Mouse (Mus musculus): Measurements from ENCODE around the gene Aes.

Aes gene

DNA sequence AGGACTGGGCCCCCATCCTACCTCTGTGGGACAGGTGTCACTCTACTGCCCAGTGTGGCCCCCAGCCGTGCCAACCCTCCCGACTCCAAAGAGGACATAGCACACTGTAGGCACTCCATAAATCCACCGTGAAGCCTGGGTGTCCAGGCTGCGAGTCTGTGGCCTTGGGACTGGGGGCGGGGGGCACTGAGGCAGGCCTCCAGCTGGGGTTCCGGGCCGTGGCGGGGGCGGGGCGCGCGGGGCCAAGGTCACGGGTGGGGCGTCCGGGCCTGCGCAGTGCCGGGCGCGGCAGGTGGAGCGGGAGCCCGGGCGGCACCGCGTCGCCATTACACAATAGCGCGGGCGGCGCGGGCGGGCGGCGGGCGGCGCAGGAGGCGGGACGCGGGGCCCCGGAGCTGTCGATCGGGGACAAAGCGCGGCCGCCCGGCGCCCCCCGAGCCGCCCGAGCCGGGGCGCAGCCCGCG, at the start of gene Aes:
Aes (plus strand) TSS at position 326 of the 464 bp plus-strand sequence.
- DNase-seq (ENCODE audit: low read depth, low spot score), result no peak

DNA sequence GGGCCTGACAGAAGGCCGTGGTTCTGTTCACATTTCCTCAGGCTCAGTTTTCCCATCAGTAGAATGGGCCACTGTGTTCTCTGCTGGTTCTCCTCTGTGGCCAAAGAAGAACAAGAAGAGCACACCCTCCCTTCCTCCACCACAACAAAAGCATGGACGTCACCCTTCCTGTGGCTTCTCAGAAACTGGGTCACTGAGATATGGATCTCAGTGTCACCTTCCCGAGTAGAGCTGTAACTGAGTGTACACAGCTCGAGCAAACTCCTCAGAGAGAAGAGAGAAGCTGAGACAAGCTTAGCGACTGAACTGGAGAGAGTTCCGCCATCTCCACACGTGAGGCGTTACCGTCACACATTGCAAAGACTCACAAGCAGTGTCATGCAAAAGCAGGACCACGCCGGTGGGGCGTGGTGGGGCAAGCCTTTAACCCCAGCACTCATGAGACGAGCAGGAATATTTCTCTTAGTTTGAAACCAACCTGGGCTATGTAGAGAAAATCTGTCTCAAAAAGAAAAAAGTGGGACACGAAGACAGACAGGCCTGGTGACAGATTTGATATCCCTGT, 49.0 kb upstream of the Aes start:
- no peak for DNase-seq (ENCODE audit: low read depth, low spot score)

DNA sequence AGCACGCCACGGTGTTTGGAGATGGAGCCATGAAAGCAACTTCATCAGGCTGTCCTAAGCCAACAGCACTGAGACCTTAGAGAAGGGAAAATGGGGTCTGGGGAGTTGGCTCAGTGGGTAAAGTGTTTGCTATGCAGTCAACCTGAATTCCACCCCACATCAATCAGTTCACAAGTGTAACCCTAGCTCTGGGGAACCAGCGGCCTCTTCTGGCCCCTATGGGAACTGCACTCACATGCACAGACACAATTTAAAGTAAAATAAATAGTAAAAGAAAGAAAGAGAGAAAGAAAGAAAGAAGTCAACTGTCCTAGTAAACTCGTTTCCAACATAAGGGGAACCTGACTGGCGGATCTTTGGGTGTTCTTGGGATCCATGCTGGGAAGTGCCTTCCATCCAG, 45.5 kb upstream of the Aes start:
- DNase-seq (ENCODE audit: low read depth, low spot score), result no peak

DNA sequence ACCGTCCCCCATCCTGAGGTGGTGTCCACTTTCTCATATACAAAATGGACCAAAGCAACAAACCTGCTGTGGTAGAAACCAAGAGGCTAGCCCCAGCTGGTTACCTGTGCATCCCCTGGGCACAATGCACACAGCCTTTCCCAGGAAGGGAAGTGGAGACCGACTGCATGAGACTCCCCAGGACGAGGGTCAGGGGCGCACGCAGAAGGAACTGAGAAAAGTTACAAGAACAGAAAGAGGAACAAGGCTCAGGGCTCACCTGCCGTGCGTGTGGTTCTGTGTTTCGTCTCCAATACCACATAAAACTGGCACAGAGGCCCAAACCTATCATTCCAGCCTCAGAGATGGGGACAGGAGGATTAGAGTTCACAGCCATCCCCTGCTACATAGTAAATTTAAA, 42.1 kb upstream of the Aes start:
- no peak for DNase-seq (ENCODE audit: low read depth, low spot score)

DNA sequence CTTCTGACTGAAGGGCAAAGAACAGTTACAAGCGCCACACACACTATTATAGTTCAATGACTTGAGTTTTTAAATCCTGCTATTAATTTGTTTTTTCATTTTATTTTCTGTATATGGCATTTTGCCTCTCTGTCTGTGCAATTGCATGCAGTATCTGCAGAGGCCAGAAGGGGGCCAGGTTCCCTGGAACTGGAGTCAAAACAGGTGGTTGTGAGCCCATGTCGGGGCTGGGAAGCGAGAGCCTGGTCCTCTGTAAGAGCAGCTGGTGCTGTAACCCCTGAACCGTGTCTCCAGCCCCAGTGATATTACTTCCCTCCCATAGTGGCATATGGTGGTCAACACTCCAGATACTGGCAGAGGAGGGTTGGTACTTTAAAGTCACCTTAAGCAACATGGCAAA, 40.7 kb upstream of the Aes start:
- peak; percentile 76 for DNase-seq (ENCODE audit: low read depth, low spot score)

DNA sequence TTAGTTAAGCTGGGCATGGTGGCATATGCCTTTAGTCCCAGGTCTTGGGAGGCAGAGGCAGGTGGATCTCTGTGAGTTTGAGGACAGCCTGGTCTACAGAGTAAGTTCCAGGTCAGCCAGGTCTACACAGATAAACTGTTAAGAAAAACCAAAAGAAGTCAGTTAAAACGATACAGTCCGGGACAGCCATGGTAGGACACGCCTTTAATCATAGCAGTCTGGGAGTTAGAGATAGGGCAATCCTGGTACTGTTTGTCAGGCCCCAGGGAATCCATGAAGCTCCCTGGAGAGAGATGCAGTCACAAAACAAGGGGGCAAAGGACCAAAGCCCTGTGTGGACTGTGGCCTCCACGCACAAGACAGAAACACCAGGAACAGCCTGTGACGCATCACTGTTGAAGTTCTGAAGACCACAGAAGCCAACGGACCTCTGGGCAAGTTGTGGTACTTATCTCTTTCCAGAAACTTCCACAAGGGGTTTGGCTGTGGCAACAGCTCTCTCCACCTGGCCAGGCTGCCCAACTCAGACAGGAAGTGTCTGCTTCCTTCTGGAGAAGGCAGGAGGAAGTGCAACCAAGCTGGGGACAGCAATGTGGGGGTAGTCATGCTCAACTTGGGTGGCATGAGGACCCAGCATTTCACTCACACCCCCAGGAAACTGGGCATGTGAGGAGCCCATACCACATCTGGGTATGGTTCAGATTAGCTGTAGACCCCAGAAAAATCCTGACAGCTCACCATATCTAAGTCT, 39.9 kb upstream of the Aes start:
- DNase-seq (ENCODE audit: low read depth, low spot score), result no peak

DNA sequence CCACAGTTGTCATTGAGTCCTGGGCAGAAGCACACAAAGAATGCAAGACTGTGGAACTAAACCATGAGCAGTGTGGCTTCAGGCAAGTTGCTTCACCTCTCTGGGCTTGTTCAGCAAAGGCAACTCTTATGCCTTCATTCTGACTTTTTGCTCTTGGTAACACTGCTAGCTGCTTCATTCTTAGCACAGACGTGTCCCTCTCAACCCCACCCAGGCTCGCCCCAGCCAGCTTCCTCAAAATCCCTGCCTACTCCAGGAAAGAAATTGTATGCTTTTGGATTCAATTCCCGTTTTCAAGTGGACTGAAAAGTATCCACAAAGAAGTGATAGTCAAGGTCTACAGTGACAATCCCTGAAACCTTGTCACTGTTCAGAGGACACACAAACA, 39.3 kb upstream of the Aes start:
- no peak for DNase-seq (ENCODE audit: low read depth, low spot score)

DNA sequence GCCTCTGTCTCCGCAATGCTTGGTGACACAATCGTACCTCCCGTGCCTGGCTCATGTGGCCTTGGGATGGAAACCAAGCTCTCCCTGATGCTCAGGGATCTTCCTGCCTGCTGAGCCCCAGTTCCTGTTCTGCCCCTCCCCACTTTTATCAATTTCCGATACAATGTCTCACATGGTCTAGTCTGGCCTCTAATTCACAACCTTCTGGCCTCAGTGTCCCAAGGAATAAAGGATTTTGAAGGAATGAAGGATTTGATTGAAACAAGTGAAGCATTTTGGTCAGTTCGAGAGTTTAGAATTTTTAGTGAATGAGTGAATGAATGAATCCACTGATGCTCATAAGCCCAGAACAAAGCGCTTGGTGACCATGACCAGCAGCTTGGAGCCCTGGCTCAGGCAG, 36.1 kb upstream of the Aes start:
- DNase-seq (ENCODE audit: low read depth, low spot score), result no peak

DNA sequence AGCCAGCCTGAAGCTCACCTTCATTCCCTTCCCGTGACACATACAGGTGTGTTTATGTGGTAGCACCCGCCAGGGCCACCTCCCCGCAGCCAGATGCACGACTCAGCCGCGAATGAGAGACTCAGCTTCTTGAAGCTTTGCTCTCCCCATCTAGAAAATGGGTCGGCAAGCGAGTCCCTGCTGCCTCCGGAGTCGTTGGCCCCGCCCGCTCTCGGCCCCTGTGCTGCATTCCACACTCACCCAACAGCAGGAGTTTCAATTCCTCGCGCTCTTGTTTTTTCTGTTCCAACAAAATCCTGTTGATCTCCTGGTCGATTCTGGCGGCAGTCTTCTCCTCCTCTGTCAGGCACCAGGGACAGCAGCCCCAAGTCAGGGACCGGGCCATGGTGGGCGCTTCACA, 35.7 kb upstream of the Aes start:
- DNase-seq (ENCODE audit: low read depth, low spot score), result no peak

DNA sequence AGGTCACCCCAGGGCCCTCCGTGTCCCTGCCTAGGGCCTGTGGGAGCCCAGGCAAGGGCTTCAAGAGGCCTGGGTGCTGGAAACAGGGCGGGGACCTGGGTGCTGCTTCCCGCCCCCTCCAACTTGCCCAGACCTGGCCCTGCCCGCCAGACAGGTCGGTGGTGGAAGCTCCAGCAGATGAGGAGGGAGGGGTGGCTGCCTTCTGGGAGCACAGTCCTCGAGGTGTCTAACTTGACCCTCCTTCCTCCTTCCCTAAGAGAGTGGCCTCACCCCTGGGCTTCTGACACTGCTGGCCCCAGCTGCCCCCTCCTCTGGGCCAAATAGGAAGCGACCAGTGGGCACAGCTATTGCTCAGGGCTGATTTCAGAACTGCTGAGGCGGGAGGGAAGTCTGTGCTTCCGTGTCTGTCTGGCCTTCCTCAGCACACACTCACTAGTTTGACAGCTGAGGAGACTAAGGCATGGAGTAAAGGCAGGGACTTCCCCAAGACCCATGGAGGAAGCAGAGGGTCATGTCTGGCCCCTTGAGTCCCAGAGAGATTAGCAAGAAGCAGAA, 35.2 kb upstream of the Aes start, which contains the start of gene Gna15:
Gna15 (minus strand) TSS at position 175 of the 555 bp plus-strand sequence.
- no peak for DNase-seq (ENCODE audit: low read depth, low spot score)

DNA sequence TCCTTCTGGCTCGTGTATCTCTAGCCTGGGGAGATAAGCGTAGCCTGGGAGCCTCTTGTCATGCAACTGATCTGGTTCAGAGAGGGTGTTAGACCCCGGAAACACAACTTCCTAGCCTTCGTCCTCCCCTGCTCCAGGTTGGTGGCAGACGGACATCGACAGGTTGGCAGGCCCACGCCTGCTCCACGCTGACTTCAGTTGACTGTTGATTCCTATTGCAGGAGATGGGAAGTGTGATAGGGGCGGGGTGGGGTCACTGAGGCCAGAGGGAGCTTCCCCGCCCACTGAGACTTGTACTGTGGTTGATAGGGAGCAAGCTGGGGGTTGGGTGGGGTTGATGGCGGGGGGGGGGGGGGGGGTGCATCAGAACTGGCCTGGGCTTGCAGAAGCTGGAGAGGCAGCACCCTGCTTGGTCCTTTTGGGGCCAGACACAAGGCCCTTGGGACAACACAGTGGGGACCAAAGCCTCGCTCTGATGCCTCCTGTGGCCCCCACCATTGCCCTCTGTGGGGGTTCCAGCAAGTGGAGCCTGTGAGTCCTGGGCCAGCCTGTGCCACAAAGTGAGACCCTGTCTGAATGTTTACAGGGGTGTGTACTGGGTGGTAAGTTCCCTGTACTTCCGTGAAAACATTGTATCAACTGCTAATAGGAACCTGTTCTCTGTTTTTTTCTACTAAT, 34.1 kb upstream of the Aes start:
- DNase-seq (ENCODE audit: low read depth, low spot score), result no peak

DNA sequence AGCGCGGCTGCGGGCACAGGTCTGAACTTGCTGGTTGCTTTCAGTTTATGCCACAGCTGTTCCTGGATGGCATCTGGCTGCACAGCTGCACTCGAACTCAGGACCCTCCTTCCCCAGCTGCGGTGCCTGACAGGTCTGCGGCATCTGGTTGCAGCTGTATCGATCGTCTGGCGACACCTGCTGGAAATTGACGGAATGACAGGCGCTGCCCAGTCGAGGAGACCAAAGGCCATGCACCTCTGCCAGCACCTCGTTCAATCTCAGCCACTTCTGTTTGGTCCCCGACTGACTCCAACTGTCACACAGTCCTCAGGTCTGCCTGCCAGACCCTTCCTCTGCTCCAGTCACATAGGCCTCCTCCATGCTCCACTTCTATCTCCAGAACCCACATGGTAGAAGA, 32.5 kb upstream of the Aes start:
- DNase-seq (ENCODE audit: low read depth, low spot score), result peak; percentile 76

DNA sequence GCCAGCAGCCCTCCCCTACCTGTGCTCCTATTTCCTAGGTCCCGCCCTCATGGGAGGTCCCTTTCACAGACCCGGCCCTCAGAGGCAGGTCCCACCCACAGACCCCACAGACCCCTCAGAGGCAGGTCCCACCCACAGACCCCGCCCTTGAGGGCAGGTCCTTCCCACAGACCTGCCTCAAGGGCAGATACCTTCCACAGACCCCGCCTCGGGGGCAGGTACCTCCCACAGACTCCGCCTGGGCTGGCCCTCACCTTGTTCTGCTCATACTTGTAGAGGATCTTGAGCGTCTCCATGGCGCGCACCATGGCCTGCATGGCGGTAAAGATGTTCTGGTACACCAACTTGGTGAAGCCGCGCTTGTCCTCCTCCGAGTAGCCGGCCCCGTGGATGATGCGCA, 24.5 kb upstream of the Aes start:
- DNase-seq (ENCODE audit: low read depth, low spot score), result no peak

DNA sequence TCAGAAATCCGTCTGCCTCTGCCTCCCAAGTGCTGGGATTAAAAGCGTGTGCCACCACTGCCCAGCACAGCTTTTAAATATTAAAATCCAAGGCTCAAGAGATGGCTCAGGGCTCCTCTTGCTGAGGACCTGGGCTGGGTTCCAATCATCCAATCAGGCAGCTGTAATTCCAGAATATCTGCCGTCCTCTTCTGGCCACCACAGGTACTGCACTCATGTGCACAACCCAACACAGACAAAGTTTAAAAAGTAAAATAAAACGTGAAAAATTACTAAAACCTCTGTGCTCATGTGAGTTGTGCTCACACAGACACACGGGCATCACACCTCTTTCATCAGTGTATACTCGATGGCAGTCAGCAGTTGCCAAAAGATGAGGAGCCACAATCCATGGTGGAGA, 22.6 kb upstream of the Aes start:
- no peak for DNase-seq (ENCODE audit: low read depth, low spot score)

DNA sequence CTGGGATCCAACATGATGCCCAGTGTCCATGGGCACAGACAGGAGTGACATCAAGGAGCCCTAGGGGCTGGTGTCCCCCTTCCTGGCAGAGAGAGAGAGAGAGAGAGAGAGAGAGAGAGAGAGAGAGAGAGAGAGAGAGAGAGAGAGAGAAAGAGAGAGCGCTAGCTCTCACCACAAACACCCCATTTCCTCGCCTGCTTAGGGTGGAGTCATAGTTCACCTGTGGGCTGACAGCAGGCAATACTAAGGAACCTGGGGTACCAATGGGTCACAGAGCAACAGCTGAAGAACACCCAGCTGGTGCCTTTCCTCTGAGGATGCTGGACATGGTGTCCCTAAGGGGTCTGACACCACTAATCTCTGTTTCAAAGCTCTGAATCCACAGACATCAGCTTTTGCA, 21.9 kb upstream of the Aes start:
- DNase-seq (ENCODE audit: low read depth, low spot score), result no peak

DNA sequence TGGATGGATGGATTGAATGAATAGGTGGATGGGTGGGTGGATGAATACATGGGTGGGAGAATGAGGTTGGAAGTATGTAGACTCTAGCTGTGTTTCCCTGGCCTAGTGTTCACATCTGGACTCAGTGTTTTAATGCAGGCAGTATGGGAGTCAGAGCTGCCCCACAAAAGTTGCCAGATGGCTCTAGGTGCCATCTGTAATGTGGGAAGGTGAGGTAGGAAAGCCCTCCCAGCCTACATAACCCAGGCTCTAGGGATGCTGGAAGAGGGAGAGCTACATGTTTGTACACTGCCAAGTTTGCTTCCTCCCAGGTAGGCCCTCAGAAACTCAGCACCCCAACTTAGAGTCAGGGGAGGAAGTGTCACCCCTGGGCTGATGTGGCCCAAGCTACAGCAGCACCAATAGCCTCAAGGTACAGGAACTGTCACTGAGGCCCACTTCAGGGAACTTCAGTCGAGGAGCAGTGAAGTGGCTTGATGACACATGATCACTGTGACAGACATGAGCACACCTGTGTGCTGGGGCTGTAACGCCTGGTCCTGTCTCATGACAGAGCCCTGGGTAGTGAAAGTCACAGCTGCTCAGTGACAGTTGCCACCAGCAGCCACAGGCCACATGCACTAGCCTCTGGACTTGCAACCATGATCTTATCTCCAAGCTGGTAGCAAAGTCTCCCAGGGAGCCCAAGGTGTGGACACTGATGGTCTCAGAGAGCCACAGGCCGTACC, 20.8 kb upstream of the Aes start:
- no peak for DNase-seq (ENCODE audit: low read depth, low spot score)

DNA sequence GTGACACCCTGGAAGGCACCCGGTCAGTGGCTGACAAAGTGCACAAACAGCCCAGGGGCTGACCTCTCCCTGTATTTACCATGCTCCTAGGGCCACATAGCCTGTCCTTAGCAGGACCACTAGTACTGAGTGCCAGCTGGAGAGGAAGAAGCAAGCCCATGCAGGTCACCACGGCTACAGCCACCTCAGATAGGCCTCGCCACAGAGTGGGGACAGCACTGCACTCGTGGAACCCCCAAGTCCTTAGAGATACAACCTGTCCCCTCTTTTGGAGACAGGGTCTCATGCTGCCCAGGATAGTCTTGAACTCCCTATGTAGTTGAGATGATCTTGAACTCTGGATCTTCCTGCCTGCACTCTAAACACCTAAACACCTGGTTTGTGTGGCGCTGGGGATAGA, 17.9 kb upstream of the Aes start:
- DNase-seq (ENCODE audit: low read depth, low spot score), result no peak

DNA sequence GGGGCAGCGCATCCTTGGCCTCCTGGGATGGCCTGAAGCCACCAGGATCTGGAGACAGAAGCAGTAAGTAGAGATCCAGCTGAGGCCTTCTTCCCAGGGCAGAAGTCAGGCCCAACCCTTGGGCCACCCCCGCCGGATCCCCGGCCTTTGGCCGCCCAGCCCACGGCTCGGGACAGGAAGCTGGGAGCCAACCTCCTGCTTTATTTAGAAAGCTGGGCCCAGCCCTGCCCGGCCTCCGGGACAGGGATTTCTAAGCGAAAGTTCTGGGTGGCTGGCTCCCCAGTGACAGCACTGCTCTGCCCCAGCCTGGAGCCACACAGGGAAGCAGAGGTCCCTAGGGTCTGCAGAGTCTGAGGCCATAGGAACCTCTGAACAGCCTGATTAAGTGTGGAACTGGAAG, 17.5 kb upstream of the Aes start:
- no peak for DNase-seq (ENCODE audit: low read depth, low spot score)

DNA sequence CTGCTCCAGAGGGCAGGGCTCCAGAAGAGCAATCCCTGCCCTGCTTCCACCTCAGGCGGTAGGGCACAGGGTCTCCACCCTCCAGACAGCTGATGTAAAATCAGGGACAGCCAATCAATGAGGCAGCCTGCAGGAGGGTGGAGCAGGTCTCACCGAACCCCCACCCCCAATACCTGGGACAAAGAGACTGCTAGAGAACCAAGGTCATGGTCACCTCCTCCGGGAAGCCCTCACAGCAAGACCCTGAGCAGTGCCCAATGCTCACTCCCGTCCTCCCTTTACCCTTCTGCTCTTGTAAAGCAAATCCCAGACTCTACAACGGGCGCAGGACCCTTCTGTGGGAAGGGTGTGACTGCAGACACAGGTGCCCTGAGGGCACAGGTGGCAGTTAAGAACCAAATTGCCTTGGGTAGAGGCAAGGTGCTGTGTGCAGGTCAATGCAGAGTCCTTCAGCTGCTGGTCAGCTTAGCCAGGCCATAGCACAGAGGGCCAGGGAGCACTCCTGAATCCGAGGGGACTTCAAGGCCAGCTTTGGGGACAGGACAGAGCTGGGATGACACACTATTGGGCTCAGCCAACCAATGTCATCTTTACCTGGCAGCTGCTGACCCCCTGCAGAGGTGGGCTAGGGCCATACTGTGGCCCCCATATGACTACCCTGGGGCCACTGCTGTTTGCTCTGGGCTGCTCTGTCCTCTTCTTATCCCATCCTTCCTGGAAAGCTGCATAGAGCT, 16.4 kb upstream of the Aes start:
- no peak for DNase-seq (ENCODE audit: low read depth, low spot score)

DNA sequence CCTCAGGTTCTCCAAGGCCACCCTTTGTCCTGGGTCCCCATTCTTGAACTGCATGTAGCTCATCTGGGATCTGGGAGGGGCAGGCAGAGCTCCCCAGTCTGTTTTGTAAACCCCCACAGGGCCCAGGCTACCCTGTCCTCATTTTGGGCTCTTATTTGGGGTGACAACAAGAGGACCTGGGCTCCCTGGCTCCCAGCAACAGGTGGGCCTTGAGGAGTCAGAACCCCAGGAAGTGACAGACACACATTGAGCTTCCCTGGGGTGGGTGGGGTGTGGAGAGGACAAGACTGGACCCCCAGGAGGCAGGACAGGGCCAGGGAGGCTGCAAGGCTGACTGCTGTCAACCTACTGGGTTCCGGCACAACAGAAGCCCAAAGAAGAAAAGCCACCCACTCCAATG, 15.7 kb upstream of the Aes start:
- DNase-seq (ENCODE audit: low read depth, low spot score), result no peak
